Mouse (Mus musculus): ENCODE measurements at regions not wholly inside any gene's neighbourhood (a gene's known extent, or its start where the extent isn't known, plus 50 kb on each side); places are given as distances from the start of the nearest gene placed in this dataset.
A peak's percentile ranks its signal among the peaks of the same experiment; 100 is the strongest.

DNA sequence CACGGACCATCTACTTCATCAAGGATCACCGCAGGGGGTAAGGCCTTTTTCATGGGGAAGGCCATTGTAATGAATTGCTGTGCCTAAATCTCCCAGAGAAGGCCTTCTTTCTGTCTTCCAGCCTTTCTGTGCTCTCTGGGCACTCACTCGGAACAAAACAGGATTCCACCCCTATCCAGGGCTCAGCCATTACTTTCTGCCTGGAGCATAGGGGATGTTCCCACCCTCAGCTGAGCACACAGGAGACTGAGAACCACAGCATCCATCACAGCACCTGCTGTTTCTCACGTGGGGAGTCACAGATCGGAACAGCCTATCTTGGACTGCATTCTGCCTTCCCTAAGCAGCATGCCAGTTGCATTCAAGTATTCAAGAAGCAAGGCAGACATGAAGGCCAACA lies 4071.8 kb upstream of the Gm7489 start:
- DNase-seq (ENCODE audit: low read depth, low spot score) = peak; percentile 4

DNA sequence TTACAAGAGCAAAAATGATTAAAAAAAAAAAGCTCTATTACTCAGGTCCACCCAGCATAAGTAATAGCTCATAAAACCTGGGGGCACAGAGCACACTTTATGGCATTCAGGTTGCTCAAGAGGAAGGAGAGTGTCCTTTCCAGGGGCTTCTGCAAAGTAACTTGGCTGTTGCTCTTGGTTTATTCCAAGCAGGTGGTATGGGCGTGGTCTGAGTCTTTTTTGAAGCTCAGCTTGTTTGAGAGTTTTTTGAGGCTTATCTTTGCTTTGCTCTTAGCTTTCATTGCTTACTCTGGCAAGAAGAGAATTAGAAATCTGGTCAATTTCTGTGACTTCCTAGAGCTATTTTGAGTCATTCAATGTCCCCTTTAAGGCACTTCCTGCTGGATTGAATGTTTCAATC lies 4024.4 kb upstream of the Gm7489 start:
- DNase-seq (ENCODE audit: low read depth, low spot score) = no peak

GRCm38 (mm10) chr15:49874555-49874954 lies 4010.2 kb upstream of the Gm7489 start:
- DNase-seq (ENCODE audit: low read depth, low spot score) = no peak

DNA sequence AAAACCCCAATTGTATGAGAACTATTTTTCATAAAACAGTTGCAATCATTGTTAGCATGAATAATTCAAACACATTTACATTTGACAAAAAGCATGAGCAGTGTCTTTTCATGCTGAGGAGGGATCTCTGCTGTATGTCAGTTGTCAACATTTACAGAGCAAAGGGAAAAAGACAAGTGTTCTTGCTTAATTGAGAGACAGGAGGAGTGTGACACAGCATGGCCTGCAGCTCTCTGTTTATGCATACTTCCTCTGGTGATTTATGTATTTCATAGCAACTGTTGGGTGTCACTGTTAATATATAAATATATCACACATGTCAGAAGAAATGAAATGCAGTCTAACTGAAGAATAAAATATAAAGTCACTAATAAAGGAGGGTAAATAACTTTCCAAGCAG lies 3998.8 kb upstream of the Gm7489 start:
- DNase-seq (ENCODE audit: low read depth, low spot score) = no peak

GRCm38 (mm10) chr15:49896045-49896444 lies 3988.7 kb upstream of the Gm7489 start:
- DNase-seq (ENCODE audit: low read depth, low spot score) = no peak

GRCm38 (mm10) chr15:49898783-49899182 lies 3985.9 kb upstream of the Gm7489 start:
- no peak for DNase-seq (ENCODE audit: low read depth, low spot score)

DNA sequence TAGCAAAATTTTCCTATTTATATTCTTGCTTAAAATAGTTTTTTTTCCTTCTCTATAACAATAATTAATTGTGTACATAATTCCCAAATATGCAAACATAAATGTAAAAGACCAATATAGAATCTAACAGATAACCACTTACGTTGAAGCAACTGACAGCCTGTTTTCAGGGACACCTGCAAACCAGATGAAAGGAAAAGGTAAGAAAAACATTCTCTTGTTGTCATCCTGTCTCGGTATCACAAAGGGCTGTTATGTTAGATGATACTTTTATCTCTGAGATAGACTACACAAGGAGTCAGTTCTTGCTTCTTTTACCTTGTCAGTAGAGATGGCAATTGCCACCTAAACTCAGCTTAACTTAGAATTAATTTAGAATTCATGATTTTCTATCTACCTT lies 3984.9 kb upstream of the Gm7489 start:
- no peak for DNase-seq (ENCODE audit: low read depth, low spot score)
